Mouse (Mus musculus) forebrain, embryonic 11.5 days (tissue): ENCODE data around the gene Usp2. TPM values are rescaled to one million over a fixed set of nuclear protein-coding genes. Genes with fewer than 3 reads are reported as not detected.

Source experiments
- ATAC-seq: fragments of 200-750 bp; cut with Nextera tagmentation; replicated peaks from 2 replicates; pipeline ENCODE4 v1.8.0; 2017; ENCODE audit warnings: moderate TSS enrichment; ENCODE audit not compliant: low FRiP score
- DNase-seq: peaks from one replicate; pipeline ENCODE4 v3.0.0-alpha.2; 2017; ENCODE audit warnings: low spot score
- H3K27ac ChIP-seq: fragments of 300-500 bp; sonication (generic); 2 replicates; pipeline ENCODE4 v1.5.1; 2014; ENCODE audit warnings: low read depth, low read length
- H3K27me3 ChIP-seq: fragments of 300-500 bp; sonication (generic); 2 replicates; pipeline ENCODE4 v1.6.1; 2014; ENCODE audit warnings: mild to moderate bottlenecking, low read length, mixed read lengths; ENCODE audit not compliant: control insufficient read depth, insufficient read depth
- H3K36me3 ChIP-seq: fragments of 300-500 bp; sonication (generic); 2 replicates; pipeline ENCODE4 v1.6.1; 2014; ENCODE audit warnings: mild to moderate bottlenecking, low read length, moderate library complexity, mixed read lengths; ENCODE audit not compliant: control insufficient read depth, insufficient read depth
- H3K4me1 ChIP-seq: fragments of 300-500 bp; sonication (generic); replicated peaks from 2 replicates; pipeline ENCODE4 v1.6.1; 2014; ENCODE audit warnings: low read length, mixed read lengths; ENCODE audit not compliant: control insufficient read depth, insufficient read depth
- H3K4me2 ChIP-seq: fragments of 300-500 bp; sonication (generic); 2 replicates; pipeline ENCODE4 v1.6.1; 2014; ENCODE audit warnings: low read depth, mild to moderate bottlenecking, low read length, moderate library complexity, mixed read lengths; ENCODE audit not compliant: severe bottlenecking
- H3K4me3 ChIP-seq: fragments of 300-500 bp; sonication (generic); 2 replicates; pipeline ENCODE4 v1.5.1; 2014; ENCODE audit warnings: low read depth, low read length
- H3K9ac ChIP-seq: fragments of 300-500 bp; sonication (generic); 2 replicates; pipeline ENCODE4 v1.6.1; 2014; ENCODE audit warnings: low read length
- H3K9me3 ChIP-seq: fragments of 300-500 bp; sonication (generic); 2 replicates; pipeline ENCODE4 v1.6.1; 2016; ENCODE audit warnings: low read length, mixed read lengths; ENCODE audit not compliant: control insufficient read depth
- WGBS: fragments of 180-500 bp; shearing (Covaris S2); extraction: QIAGEN DNeasy Blood & Tissue Kit; methylation state at CpG from one replicate; pipeline ENCODE4 v1.1.7; 2014; 5-methylcytosine and 5-hydroxymethylcytosine counted together
- polyA plus RNA-seq: library from polyadenylated mRNA; unstranded; fragments of >200 nt; fragmentation: Nextera tagmentation; extraction: Ambion mirVana; gene quantifications from 2 replicates; pipeline ENCODE4 v1.2.1, GENCODE M21; 2014

Gene Usp2
- polyA plus RNA-seq, 1 experiment from 2014 or later, result 12.7 TPM

DNA sequence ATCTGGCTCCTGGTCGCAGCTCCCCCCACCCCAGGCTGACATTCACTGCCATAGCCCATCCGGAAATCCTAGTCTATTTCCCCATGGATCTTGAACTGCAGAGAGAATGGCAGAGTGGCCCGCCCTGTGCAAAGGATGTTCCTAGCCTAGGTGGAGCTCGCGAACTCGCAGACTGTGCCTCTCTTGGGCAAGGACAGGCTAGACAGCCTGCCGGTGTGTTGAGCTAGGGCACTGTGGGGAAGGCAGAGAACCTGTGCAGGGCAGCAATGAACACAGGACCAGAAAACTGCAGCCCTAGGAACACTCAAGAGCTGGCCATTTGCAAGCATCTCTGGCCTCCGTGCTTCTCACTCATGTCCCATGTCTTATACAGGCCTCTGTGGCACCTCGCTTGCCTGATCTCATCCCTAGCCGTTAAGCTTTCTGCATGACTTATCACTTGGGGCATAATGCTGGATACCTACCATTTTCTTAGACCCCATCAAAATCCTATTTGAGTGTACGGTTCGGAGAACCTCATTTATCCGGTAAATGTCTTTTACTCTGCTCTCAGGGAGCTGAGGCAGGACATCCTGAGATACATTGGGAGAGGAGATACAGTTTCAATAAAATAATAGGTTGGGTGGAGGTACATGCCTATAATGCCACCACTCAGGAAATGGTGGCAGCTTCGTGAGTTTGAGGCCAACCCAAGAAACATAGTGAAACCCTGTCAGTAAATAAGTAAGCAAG is 22.2 kb upstream of the Usp2 start:
- ATAC-seq (no peak), DNase-seq (no peak)
- Histone ChIP-seq H3K36me3 (no peaks in the 10 kb centered on the region), H3K4me2 (no peak overlapping the region), H3K4me1 (peaks cover 10% of the 10 kb centered on the region), H3K9ac (no peak overlapping the region), H3K27ac (no peak overlapping the region), H3K4me3 (no peak overlapping the region), H3K27me3 (peaks cover 32% of the 10 kb centered on the region), H3K9me3 (no peaks in the 10 kb centered on the region)
- 40% methylated on average over 14 of the region's 14 CpGs for WGBS

DNA sequence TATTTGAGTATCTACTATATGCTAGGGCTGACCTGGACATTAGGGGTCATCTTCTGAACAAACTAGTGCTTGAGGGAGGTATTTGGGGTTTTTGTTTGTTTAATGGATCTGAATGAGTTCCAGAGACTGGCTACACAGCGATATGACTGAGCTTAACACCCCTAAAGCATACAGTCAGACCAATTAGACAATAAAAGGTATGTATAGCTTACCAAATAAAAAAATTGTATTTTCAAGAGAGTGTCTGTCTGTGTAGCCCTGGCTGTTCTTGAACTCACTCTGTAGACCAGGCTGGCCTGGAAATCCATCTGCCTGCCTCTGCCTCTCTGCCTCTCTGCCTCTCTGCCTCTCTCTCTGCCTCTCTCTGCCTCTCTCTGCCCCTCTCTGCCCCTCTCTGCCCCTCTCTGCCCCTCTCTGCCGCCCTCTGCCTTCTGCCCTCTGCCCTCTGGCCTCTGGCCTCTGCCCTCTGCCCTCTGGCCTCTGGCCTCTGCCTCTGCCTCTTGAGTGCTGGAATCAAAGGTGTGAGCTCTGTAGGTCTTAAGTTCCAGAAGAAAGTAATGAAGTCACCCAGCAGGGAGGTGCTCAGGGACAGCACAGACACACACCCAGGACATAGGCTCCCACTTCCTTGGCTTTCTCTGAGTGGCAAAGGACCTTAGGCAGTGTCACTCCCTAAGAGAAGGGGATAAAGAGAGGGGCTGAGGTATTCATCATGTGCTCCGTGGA is 21.5 kb upstream of the Usp2 start:
- DNase-seq (no peak), ATAC-seq (no peak)
- Histone ChIP-seq H3K27me3 (peaks cover 32% of the 10 kb centered on the region), H3K36me3 (no peaks in the 10 kb centered on the region), H3K9ac (no peak overlapping the region), H3K27ac (no peak overlapping the region), H3K4me2 (no peak overlapping the region), H3K4me3 (no peak overlapping the region), H3K4me1 (peaks cover 10% of the 10 kb centered on the region), H3K9me3 (no peaks in the 10 kb centered on the region)
- 75% methylated on average over 3 of the region's 3 CpGs for WGBS

- Histone ChIP-seq H3K4me3 (no peak overlapping the region), H3K27ac (no peak overlapping the region), H3K4me2 (no peak overlapping the region), H3K4me1 (peaks cover 10% of the 10 kb centered on the region), H3K36me3 (no peaks in the 10 kb centered on the region), H3K27me3 (peaks cover 32% of the 10 kb centered on the region), H3K9me3 (no peaks in the 10 kb centered on the region), H3K9ac (no peak overlapping the region)
- ATAC-seq, result no peak
- DNase-seq, result no peak
- WGBS, result 84% methylated on average over 5 of the region's 5 CpGs
Measured at GRCm38 (mm10) chr9:44045884-44046272, 20.9 kb upstream of the Usp2 start.

DNA sequence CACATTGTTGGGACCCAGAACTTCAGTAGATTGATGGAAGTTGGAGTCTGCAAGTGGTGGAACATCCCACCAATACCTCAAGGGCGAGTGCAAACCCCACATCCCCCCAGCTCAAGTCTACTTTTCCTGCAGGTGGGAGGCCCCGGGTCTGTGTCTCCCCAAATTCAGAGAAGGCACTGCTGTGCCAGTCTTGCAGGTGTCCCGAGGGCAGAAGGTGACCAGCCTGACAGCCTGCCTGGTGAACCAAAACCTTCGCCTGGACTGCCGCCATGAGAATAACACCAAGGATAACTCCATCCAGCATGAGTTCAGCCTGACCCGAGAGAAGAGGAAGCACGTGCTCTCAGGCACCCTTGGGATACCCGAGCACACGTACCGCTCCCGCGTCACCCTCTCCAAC is 20.4 kb upstream of the Usp2 start:
- Histone ChIP-seq H3K4me2 (no peak overlapping the region), H3K4me3 (no peak overlapping the region), H3K4me1 (peaks cover 10% of the 10 kb centered on the region), H3K27me3 (peaks cover 31% of the 10 kb centered on the region), H3K27ac (no peak overlapping the region), H3K9me3 (no peaks in the 10 kb centered on the region), H3K36me3 (no peaks in the 10 kb centered on the region), H3K9ac (no peak overlapping the region)
- WGBS, result 91% methylated on average over 12 of the region's 12 CpGs
- no peak for DNase-seq
- no peak for ATAC-seq

- no peak overlapping the region for H3K27ac ChIP-seq
- 77% methylated on average over 6 of the region's 6 CpGs for WGBS
- H3K4me2 ChIP-seq, result no peak overlapping the region
- DNase-seq, result no peak
- no peaks in the 10 kb centered on the region for H3K9me3 ChIP-seq
- peaks cover 10% of the 10 kb centered on the region for H3K4me1 ChIP-seq
- no peaks in the 10 kb centered on the region for H3K36me3 ChIP-seq
- no peak overlapping the region for H3K4me3 ChIP-seq
- ATAC-seq, result no peak
- peaks cover 29% of the 10 kb centered on the region for H3K27me3 ChIP-seq
- no peak overlapping the region for H3K9ac ChIP-seq
Measured at GRCm38 (mm10) chr9:44047071-44047470, 19.8 kb upstream of the Usp2 start.

- no peak overlapping the region for H3K9ac ChIP-seq
- no peak for DNase-seq
- H3K36me3 ChIP-seq, result no peaks in the 10 kb centered on the region
- peaks cover 10% of the 10 kb centered on the region for H3K4me1 ChIP-seq
- H3K9me3 ChIP-seq, result no peaks in the 10 kb centered on the region
- H3K27me3 ChIP-seq, result peaks cover 24% of the 10 kb centered on the region
- no peak overlapping the region for H3K4me2 ChIP-seq
- ATAC-seq, result no peak
- H3K4me3 ChIP-seq, result no peak overlapping the region
- WGBS, result 80% methylated on average over 14 of the region's 14 CpGs
- no peak overlapping the region for H3K27ac ChIP-seq
Measured at GRCm38 (mm10) chr9:44047571-44048490, 19.0 kb upstream of the Usp2 start.

DNA sequence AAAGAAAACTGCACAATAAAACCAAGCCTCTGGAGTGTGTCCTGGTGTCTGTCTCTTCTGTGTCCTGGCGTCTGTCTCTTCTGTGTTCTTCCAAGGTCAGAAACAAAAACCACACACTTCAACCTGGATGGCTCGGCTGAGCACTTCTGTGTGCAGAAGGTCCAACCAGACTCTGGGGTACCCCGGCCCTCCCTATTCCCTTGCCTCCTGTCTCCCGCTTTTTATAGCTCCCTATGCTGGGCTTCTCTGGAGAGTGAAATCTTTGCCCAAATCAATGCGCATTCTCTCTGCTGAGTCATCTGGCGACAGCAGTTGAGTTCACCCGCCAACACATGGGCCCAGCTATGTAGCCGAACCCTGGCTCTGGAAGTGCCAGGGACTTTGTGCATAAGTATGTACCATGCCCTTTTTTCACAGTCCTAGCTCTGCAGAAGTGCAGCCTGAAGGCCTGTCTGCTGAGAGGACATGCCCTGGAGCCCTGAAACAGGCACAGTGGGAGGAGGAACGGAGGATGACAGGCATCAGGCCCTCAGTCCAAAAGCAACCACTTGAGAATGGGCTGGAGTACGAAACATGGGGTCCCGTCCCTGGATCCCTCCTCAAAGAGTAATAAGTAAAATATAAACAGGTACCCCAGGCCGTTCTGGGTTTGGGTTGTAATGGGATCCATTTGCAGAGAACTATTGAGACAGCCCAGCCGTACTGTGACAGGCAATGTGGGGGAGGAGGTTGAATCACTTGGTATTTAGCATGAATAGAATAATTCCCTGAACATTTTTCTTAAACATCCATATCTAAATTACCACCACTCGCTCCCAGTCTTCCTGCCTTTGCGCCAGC is 18.1 kb upstream of the Usp2 start:
- Histone ChIP-seq H3K36me3 (no peaks in the 10 kb centered on the region), H3K9ac (no peak overlapping the region), H3K27me3 (peaks cover 14% of the 10 kb centered on the region), H3K9me3 (no peaks in the 10 kb centered on the region), H3K4me3 (no peak overlapping the region), H3K27ac (no peak overlapping the region), H3K4me2 (no peak overlapping the region), H3K4me1 (peaks cover 1% of the 10 kb centered on the region; the same call in 1 of the 2 replicates)
- DNase-seq, result no peak
- 78% methylated on average over 15 of the region's 15 CpGs for WGBS
- ATAC-seq, result no peak
